Mouse (Mus musculus): ENCODE measurements at regions not wholly inside any gene's neighbourhood (a gene's known extent, or its start where the extent isn't known, plus 50 kb on each side); places are given as distances from the start of the nearest gene placed in this dataset.

DNA sequence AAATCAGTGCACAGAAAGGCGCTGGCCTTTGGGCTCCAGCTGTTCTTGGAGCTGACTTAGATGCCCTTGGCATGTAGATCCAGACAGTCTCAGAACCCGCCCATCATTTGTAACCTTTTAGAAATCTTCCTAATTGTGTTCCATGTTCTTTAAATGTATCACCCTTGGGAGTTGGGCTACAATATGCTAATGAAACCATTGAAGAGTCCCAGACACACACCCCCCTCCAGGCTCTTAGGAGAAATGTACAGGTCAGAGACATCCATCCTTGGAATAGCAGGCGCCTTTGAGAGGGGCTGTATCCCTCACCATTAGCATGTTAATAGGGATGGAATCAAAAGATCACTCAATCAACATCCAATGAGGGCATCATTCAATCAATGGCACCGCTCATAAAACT lies 238.2 kb downstream of the Rpl10-ps3 start:
- H3K27ac ChIP-seq (ENCODE audit: low read depth) = no peak overlapping the region

DNA sequence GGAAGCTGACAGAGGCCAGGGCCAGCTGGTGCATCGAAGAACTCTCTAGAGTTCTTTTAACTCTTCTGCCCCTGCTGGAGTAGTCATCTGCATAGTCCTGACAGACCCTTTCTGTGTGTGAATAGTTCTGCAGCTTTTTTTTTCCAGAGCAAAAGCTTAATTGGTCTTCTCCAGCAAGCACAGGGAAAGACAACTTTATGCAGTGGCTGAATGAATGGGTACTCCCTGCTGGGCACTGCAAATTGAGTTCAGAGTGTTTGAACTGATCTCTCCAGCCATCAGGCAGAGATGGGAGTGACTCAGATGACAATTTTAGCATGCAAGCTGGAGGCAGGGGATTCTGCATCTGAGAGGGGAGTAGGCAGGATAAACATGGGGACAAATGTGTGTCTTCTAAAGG lies 242.0 kb downstream of the Rpl10-ps3 start:
- Histone ChIP-seq H3K4me2 (ENCODE audit: low read depth, low read length) (no peak overlapping the region), H3K9me3 (replicated peaks; ENCODE audit: control insufficient read depth, low read length) (no peaks in the 10 kb centered on the region), H3K27me3 (ENCODE audit: control insufficient read depth, insufficient read depth, low read length) (no peaks in the 10 kb centered on the region), H3K27ac (ENCODE audit: low read depth) (no peak overlapping the region), H3K36me3 (replicated peaks; ENCODE audit: control insufficient read depth, insufficient read depth, low read length) (no peaks in the 10 kb centered on the region), H3K4me3 (ENCODE audit: low read depth, low read length) (no peak overlapping the region), H3K4me1 (ENCODE audit: control insufficient read depth, insufficient read depth) (no peaks in the 10 kb centered on the region), H3K9ac (replicated peaks; ENCODE audit: low read depth, low read length) (no peak overlapping the region)
- TF ChIP-seq EP300 (IDR thresholded peaks at IDR 0.05; ENCODE audit: low read depth) (no peak), CTCF (IDR thresholded peaks at IDR 0.05; ENCODE audit: low read depth) (no peak)
- 52% methylated on average over 1 of the region's 1 CpGs for WGBS
- no peak for DNase-seq (ENCODE audit: low spot score)
- ATAC-seq (ENCODE audit: insufficient read depth, low read depth) = no peak

More for the DNA sequence above, 238.2 kb downstream of the Rpl10-ps3 start:
- 69% methylated on average over 4 of the region's 4 CpGs for WGBS
- Histone ChIP-seq H3K9me3 (replicated peaks; ENCODE audit: control insufficient read depth, low read length) (no peaks in the 10 kb centered on the region), H3K36me3 (replicated peaks; ENCODE audit: control insufficient read depth, insufficient read depth, low read length) (no peaks in the 10 kb centered on the region), H3K27me3 (ENCODE audit: control insufficient read depth, insufficient read depth, low read length) (no peaks in the 10 kb centered on the region), H3K4me2 (ENCODE audit: low read depth, low read length) (no peak overlapping the region), H3K9ac (replicated peaks; ENCODE audit: low read depth, low read length) (no peak overlapping the region), H3K4me1 (ENCODE audit: control insufficient read depth, insufficient read depth) (no peaks in the 10 kb centered on the region), H3K4me3 (ENCODE audit: low read depth, low read length) (no peak overlapping the region)
- ATAC-seq (ENCODE audit: insufficient read depth, low read depth) (no peak), DNase-seq (ENCODE audit: low spot score) (no peak)
- TF ChIP-seq EP300 (IDR thresholded peaks at IDR 0.05; ENCODE audit: low read depth) (no peak), CTCF (IDR thresholded peaks at IDR 0.05; ENCODE audit: low read depth) (no peak)

DNA sequence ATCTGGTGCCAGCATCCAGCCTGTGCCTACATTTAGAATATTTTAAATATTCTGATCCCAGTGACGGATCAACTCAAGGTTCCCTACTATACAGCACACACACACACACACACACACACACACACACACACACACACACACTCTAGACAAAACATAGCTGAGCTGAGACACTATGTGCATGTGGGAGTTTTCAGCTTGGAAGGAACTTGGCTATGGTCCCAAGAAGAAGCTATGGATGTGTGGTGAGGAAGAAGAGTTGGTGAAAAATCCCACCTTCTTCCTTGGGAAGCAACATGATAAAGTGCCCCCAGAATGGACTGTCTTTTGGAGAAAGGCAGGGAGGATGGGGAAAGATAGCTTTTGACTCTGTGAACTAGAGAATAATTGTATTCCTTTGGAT lies 243.7 kb downstream of the Rpl10-ps3 start:
- Histone ChIP-seq H3K4me2 (ENCODE audit: low read depth, low read length) (no peak overlapping the region), H3K9ac (replicated peaks; ENCODE audit: low read depth, low read length) (no peak overlapping the region), H3K4me3 (ENCODE audit: low read depth, low read length) (no peak overlapping the region), H3K36me3 (replicated peaks; ENCODE audit: control insufficient read depth, insufficient read depth, low read length) (no peaks in the 10 kb centered on the region), H3K27ac (ENCODE audit: low read depth) (no peak overlapping the region), H3K27me3 (ENCODE audit: control insufficient read depth, insufficient read depth, low read length) (no peaks in the 10 kb centered on the region), H3K9me3 (replicated peaks; ENCODE audit: control insufficient read depth, low read length) (no peaks in the 10 kb centered on the region), H3K4me1 (ENCODE audit: control insufficient read depth, insufficient read depth) (no peaks in the 10 kb centered on the region)
- 62% methylated on average over 1 of the region's 1 CpGs for WGBS
- ATAC-seq (ENCODE audit: insufficient read depth, low read depth) (no peak), DNase-seq (ENCODE audit: low spot score) (no peak)
- no peak for TF ChIP-seq CTCF (IDR thresholded peaks at IDR 0.05; ENCODE audit: low read depth)
- no peak for TF ChIP-seq EP300 (IDR thresholded peaks at IDR 0.05; ENCODE audit: low read depth)

DNA sequence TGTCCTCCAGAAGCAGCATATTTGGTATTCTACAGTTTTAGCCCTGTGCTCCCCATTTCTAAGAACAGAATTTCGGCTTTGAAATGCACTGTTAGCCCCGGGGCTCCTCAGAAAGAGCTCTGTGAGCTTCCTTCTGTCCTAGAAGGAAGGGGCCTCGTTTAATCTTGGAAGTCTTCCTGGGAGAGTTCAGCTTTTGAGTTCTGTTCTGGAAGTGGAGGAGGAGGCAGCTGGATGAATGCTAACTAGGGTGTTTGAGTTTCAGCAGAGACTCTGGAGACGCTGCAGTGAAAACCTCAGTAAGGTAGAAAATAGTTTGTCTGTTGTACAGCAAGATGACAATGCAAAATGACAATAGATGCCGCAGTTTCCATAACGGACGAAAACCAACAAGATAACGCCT lies 253.8 kb downstream of the Rpl10-ps3 start:
- ATAC-seq (ENCODE audit: insufficient read depth, low read depth) (no peak), DNase-seq (ENCODE audit: low spot score) (no peak)
- no peak overlapping the region for H3K9ac ChIP-seq (replicated peaks; ENCODE audit: low read depth, low read length)
- no peak overlapping the region for H3K4me3 ChIP-seq (ENCODE audit: low read depth, low read length)
- H3K27me3 ChIP-seq (ENCODE audit: control insufficient read depth, insufficient read depth, low read length) = no peaks in the 10 kb centered on the region
- no peak overlapping the region for H3K4me2 ChIP-seq (ENCODE audit: low read depth, low read length)
- TF ChIP-seq CTCF (IDR thresholded peaks at IDR 0.05; ENCODE audit: low read depth) = no peak
- TF ChIP-seq EP300 (IDR thresholded peaks at IDR 0.05; ENCODE audit: low read depth) = no peak
- no peaks in the 10 kb centered on the region for H3K9me3 ChIP-seq (replicated peaks; ENCODE audit: control insufficient read depth, low read length)
- no peak overlapping the region for H3K27ac ChIP-seq (ENCODE audit: low read depth)
- no peaks in the 10 kb centered on the region for H3K36me3 ChIP-seq (replicated peaks; ENCODE audit: control insufficient read depth, insufficient read depth, low read length)
- no peaks in the 10 kb centered on the region for H3K4me1 ChIP-seq (ENCODE audit: control insufficient read depth, insufficient read depth)
- 77% methylated on average over 8 of the region's 8 CpGs for WGBS

DNA sequence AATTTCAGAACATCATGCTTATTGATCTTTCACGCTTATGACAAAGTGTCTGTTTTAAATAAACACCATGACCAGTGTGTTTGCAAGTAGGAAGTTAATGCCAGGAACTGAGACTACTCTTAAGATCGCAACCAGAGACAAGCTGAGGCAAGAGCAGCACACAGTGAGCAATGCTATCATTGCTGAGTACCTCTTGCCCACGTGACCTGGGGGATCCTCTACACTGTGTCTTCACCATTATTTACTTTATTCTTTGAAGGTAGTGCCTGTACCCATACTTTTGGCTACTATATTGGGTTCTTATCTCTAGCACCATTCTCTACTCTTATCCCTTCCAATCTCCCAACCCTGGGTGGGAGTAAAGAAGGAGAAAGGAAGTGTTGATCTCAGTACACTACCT lies 254.9 kb downstream of the Rpl10-ps3 start:
- no peak overlapping the region for H3K9ac ChIP-seq (replicated peaks; ENCODE audit: low read depth, low read length)
- no peaks in the 10 kb centered on the region for H3K4me1 ChIP-seq (ENCODE audit: control insufficient read depth, insufficient read depth)
- no peaks in the 10 kb centered on the region for H3K36me3 ChIP-seq (replicated peaks; ENCODE audit: control insufficient read depth, insufficient read depth, low read length)
- no peak overlapping the region for H3K27ac ChIP-seq (ENCODE audit: low read depth)
- no peak overlapping the region for H3K4me3 ChIP-seq (ENCODE audit: low read depth, low read length)
- no peaks in the 10 kb centered on the region for H3K27me3 ChIP-seq (ENCODE audit: control insufficient read depth, insufficient read depth, low read length)
- TF ChIP-seq CTCF (IDR thresholded peaks at IDR 0.05; ENCODE audit: low read depth) = no peak
- TF ChIP-seq EP300 (IDR thresholded peaks at IDR 0.05; ENCODE audit: low read depth) = no peak
- no peak overlapping the region for H3K4me2 ChIP-seq (ENCODE audit: low read depth, low read length)
- H3K9me3 ChIP-seq (replicated peaks; ENCODE audit: control insufficient read depth, low read length) = no peaks in the 10 kb centered on the region
- DNase-seq (ENCODE audit: low spot score) = no peak
- 63% methylated on average over 3 of the region's 3 CpGs for WGBS
- ATAC-seq (ENCODE audit: insufficient read depth, low read depth) = no peak

DNA sequence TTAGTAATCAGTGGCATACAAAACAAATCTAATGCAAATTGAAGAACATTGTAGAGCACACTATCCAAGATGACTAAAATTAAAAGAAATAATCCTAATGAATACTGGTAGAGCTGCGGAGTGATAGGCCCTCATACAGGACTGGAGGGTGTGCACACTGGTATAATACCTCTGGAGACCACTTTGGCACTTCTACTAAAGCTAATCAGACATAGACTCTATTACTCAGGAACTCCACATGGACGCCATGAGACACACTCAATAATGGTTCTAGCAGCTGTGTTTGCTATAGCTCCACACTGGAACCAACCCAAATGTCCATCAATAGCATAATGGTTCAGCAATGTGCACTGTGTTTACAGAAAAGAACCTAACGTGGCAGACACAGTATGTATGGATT lies 264.6 kb downstream of the Rpl10-ps3 start:
- no peak overlapping the region for H3K9ac ChIP-seq (replicated peaks; ENCODE audit: low read depth, low read length)
- no peaks in the 10 kb centered on the region for H3K9me3 ChIP-seq (replicated peaks; ENCODE audit: control insufficient read depth, low read length)
- TF ChIP-seq EP300 (IDR thresholded peaks at IDR 0.05; ENCODE audit: low read depth) (no peak), CTCF (IDR thresholded peaks at IDR 0.05; ENCODE audit: low read depth) (no peak)
- no peak for ATAC-seq (ENCODE audit: insufficient read depth, low read depth)
- H3K27me3 ChIP-seq (ENCODE audit: control insufficient read depth, insufficient read depth, low read length) = no peaks in the 10 kb centered on the region
- DNase-seq (ENCODE audit: low spot score) = no peak
- 67% methylated on average over 3 of the region's 3 CpGs for WGBS
- no peak overlapping the region for H3K27ac ChIP-seq (ENCODE audit: low read depth)
- no peak overlapping the region for H3K4me3 ChIP-seq (ENCODE audit: low read depth, low read length)
- no peaks in the 10 kb centered on the region for H3K36me3 ChIP-seq (replicated peaks; ENCODE audit: control insufficient read depth, insufficient read depth, low read length)
- no peak overlapping the region for H3K4me2 ChIP-seq (ENCODE audit: low read depth, low read length)
- H3K4me1 ChIP-seq (ENCODE audit: control insufficient read depth, insufficient read depth) = no peaks in the 10 kb centered on the region
